Mouse (Mus musculus): ENCODE results near the gene Btn1a1. TPM values are rescaled to one million over a fixed set of nuclear protein-coding genes. Genes with fewer than 3 reads are reported as not detected.

Btn1a1 gene
- not detected in 2 replicates for total RNA-seq (2023)

GRCm38 (mm10) chr13:23465600-23466109 lies at the start of gene Btn1a1:
TSS of gene Btn1a1 (minus strand) at chr13:23465901.

DNA sequence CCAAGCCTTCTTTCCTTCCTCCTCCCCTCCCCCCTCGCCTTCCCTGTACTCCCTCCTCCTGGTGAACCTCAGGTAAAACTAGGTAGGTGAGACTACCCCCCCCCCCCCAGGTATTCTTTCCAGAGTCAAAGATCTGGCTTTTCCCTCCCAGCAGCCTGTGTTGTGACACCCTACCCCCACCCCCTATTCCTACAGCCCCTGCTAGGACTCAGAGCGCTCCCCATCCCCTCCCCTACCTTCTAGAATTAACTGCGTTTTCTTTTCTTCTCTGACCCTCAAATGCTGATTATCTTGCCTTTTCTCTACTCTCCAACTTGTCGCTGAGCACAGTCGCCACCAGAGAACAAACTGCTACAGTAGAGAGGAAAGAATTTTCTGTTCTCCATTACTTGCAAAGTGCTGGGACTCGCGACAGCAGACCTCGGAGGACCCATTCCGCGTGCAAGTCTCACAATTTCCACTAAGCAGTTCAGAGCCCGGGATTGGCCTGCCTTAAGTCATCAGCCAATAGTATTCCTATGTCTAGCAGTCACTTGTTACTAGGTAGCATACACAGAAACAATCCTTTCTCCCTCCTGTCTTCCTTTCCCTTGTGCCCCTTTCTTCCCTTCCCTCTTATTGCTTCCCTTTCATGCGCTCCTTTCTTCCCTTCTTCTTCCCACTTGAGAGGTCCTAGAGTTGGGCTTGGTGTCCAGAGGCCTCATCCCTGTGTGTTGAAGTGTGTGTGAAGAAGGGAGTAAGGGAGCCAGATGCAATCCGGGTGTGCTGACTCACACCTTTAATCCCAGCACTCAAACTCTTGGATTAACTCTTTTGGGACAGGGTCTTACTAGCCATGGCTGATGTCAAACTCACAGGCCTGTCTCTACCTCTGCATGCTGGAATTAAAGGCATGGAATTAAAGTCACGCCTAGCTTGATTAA lies 23.0 kb upstream of the Btn1a1 start, which contains the start of gene Btn2a2:
TSS of gene Btn2a2 (minus strand) at position 458 of the 923 bp plus-strand sequence.

DNA sequence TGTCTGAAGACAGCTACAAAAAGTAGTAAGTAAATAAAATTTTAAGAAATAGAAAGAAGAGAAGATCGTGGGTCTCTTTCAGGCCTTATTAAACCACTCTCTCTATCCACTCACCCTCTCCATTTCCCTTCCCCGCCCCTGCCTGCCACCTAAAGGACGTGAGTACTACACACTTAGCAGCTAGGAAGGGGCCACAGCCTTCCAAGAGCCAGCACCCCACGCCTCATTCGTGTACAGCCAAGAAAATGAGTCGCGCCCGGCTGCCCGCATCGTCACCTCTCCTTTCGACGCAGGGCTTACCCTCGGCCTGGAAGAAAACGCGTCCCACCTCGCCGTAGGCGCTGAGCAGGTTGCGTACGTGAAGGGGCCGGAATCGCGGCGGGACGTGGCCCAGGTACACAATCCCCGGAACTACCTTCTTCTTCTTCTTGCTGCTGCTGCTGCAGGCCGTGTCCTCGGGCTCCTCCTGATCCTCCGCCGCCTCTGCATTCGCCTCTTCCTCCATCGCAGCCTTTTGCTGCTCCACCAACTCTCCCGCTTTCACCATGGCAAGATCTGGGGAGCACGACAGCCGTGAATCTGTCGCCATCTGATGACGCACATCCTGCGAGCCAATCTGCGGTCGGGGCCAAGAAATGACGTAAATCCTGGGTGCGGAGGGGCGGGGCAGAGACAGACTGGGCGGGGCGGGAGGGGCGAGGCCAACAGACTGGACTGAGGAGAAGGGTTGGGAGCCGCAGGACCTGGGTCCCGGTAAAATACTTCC lies 42.2 kb downstream of the Btn1a1 start, which contains the start of gene Abt1:
TSS of gene Abt1 (minus strand) at position 581 of the 766 bp plus-strand sequence.

Other genes starting within 250 kb of the Btn1a1 start
- not detected in 2 replicates for gene Vmn1r222, start 230.0 kb downstream of the Btn1a1 start, total RNA-seq (2023)
- not detected in 2 replicates for gene Vmn1r223, start 218.8 kb downstream of the Btn1a1 start, total RNA-seq (2023)
- 7.8 and 8.0 TPM in 2 replicates for gene Zfp322a, start 96.7 kb downstream of the Btn1a1 start, total RNA-seq (2023)
- 9.1 and 10.2 TPM in 2 replicates for gene Abt1, start 42.0 kb downstream of the Btn1a1 start, total RNA-seq (2023)
- gene Btn2a2, start 23.0 kb upstream of the Btn1a1 start, total RNA-seq (2023), result not detected in 2 replicates
- gene Hist1h4h, start 65.1 kb upstream of the Btn1a1 start, total RNA-seq (2023), result 492 and 1,085 TPM in 2 replicates
- 675 and 802 TPM in 2 replicates for gene Hist1h2af, start 68.0 kb upstream of the Btn1a1 start, total RNA-seq (2023)
- 96.3 and 179 TPM in 2 replicates for gene Hist1h3g, start 69.5 kb upstream of the Btn1a1 start, total RNA-seq (2023)
- gene Hist1h2bh, start 77.5 kb upstream of the Btn1a1 start, total RNA-seq (2023), result 54.8 and 79.6 TPM in 2 replicates
- 164 and 316 TPM in 2 replicates for gene Hist1h3f, start 78.2 kb upstream of the Btn1a1 start, total RNA-seq (2023)
- gene Hist1h4f, start 85.7 kb upstream of the Btn1a1 start, total RNA-seq (2023), result 1,320 and 1,633 TPM in 2 replicates
- gene Hist1h1d, start 87.4 kb upstream of the Btn1a1 start, total RNA-seq (2023), result 65.0 and 74.8 TPM in 2 replicates
- gene Hist1h3e, start 96.5 kb upstream of the Btn1a1 start, total RNA-seq (2023), result 389 and 653 TPM in 2 replicates
- 112 and 128 TPM in 2 replicates for gene Hist1h2ae, start 105.3 kb upstream of the Btn1a1 start, total RNA-seq (2023)
- 877 and 1,185 TPM in 2 replicates for gene Hist1h2bg, start 105.5 kb upstream of the Btn1a1 start, total RNA-seq (2023)
- 501 and 811 TPM in 2 replicates for gene Hist1h2bf, start 108.3 kb upstream of the Btn1a1 start, total RNA-seq (2023)
- 41.5 and 76.0 TPM in 2 replicates for gene Hist1h2ad, start 108.5 kb upstream of the Btn1a1 start, total RNA-seq (2023)
- 49.0 and 98.9 TPM in 2 replicates for gene Hist1h3d, start 109.9 kb upstream of the Btn1a1 start, total RNA-seq (2023)
- gene Hist1h4d, start 115.7 kb upstream of the Btn1a1 start, total RNA-seq (2023), result 447 and 512 TPM in 2 replicates
- gene Hist1h2be, start 155.2 kb upstream of the Btn1a1 start, total RNA-seq (2023), result 59.1 and 80.7 TPM in 2 replicates
- gene Hist1h1e, start 156.7 kb upstream of the Btn1a1 start, total RNA-seq (2023), result 628 and 671 TPM in 2 replicates
- gene Hist1h2ac, start 218.0 kb upstream of the Btn1a1 start, total RNA-seq (2023), result 21.4 and 34.7 TPM in 2 replicates
- gene Hist1h2bc, start 218.3 kb upstream of the Btn1a1 start, total RNA-seq (2023), result 85.6 and 87.8 TPM in 2 replicates
- 0.75 TPM in 1 of 2 replicates, not detected in the other for gene Hist1h1t, start 229.9 kb upstream of the Btn1a1 start, total RNA-seq (2023)
- 147 and 286 TPM in 2 replicates for gene Hist1h4c, start 232.6 kb upstream of the Btn1a1 start, total RNA-seq (2023)
- 2.0 and 2.2 TPM in 2 replicates for gene Hfe, start 245.0 kb upstream of the Btn1a1 start, total RNA-seq (2023)

Data from neutrophil, adult 65 days (primary cell).